ENCODE assay signal across 19 mouse cellular contexts in the genomic region with DNA sequence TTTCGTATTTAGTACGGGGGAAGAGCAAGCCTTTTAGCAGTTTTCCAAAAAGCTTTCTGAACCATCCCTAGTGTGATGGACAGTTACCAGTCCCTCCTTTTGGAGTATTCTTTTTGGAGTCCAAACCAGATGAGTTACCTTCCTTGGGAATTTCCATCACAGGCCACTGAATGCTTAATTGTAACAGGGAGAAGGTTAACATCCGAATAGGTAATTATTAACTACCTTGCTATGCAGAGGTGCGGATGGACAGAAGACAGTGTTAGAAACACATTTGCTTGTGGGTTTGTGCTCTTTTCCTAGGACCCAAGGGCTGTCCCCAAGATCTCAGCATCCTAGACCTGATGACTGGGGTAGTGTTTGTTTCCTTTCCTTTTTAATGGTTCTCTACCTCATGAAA.
DNase-seq lines count a peak whose midpoint lies in the region; ATAC-seq lines count a peak whose summit lies in the region.
"Had no signal": no experiment of that assay in that cellular context is flagged by ENCODE, and none has a peak within 500 bp of the region (broad histone marks: within the 10 kb centered on the region; RNA-seq: fewer than 3 reads in every experiment).

No protein-coding gene starts in this region.

- H3K27ac ChIP-seq in kidney, embryonic 14.5 days (ENCODE audit: low read depth, low read length), result peak overlapping the region; percentile 30; the same call in 1 of the 2 replicates
- peak overlapping the region; percentile 48 for H3K27ac ChIP-seq in kidney, embryonic 15.5 days
- H3K27ac ChIP-seq in forebrain, embryonic 11.5 days (ENCODE audit: low read depth, low read length), result no peak overlapping the region
- H3K27ac ChIP-seq: embryonic facial prominence, embryonic 13.5 days; forebrain, embryonic 13.5 days; gastrocnemius, adult 2 months; heart, embryonic 13.5 days; hindbrain, embryonic 12.5 days had no signal

- H3K9me3 ChIP-seq in kidney, embryonic 14.5 days (ENCODE audit: control insufficient read depth, low read length), result no peaks in the 10 kb centered on the region
- no peaks in the 10 kb centered on the region for H3K9me3 ChIP-seq in kidney, embryonic 15.5 days (replicated peaks)
- no peaks in the 10 kb centered on the region for H3K9me3 ChIP-seq in forebrain, embryonic 11.5 days (ENCODE audit: control insufficient read depth, low read length)
- H3K9me3 ChIP-seq: embryonic facial prominence, embryonic 13.5 days; forebrain, embryonic 13.5 days; heart, embryonic 13.5 days; hindbrain, embryonic 12.5 days had no signal

- no peak overlapping the region for H3K9ac ChIP-seq in kidney, embryonic 14.5 days (ENCODE audit: low read depth, low read length)
- no peak overlapping the region for H3K9ac ChIP-seq in kidney, embryonic 15.5 days
- no peak overlapping the region for H3K9ac ChIP-seq in forebrain, embryonic 11.5 days (ENCODE audit: low read length)
- H3K9ac ChIP-seq: embryonic facial prominence, embryonic 13.5 days; forebrain, embryonic 13.5 days; forebrain, postnatal 0 days; heart, embryonic 13.5 days; hindbrain, embryonic 12.5 days had no signal

- no peak for ATAC-seq in kidney, embryonic 14.5 days (ENCODE audit: low FRiP score, low TSS enrichment)
- ATAC-seq in kidney, embryonic 15.5 days (replicated peaks; ENCODE audit: low FRiP score), result 0 out of 2 replicates have a peak, but pooled peaks have one; percentile 6
- no peak for ATAC-seq in forebrain, embryonic 11.5 days (replicated peaks; ENCODE audit: low FRiP score)
- ATAC-seq: forebrain, embryonic 13.5 days; forebrain, postnatal 0 days had no signal

- H3K36me3 ChIP-seq in kidney, embryonic 14.5 days (ENCODE audit: control insufficient read depth, insufficient read depth, low read length), result no peaks in the 10 kb centered on the region
- no peaks in the 10 kb centered on the region for H3K36me3 ChIP-seq in kidney, embryonic 15.5 days
- no peaks in the 10 kb centered on the region for H3K36me3 ChIP-seq in forebrain, embryonic 11.5 days (ENCODE audit: control insufficient read depth, insufficient read depth, low read length)
- H3K36me3 ChIP-seq: embryonic facial prominence, embryonic 13.5 days; heart, embryonic 13.5 days had no signal

- DNase-seq in kidney, adult 8-10 months, result peak; percentile 19 to 67
- DNase-seq in kidney, adult 18-20 months, result no peak
- DNase-seq in yolk sac, embryonic 10.5 days (ENCODE audit: low spot score), result peak; percentile 52
- DNase-seq in forebrain, embryonic 11.5 days (ENCODE audit: low spot score), result no peak
- DNase-seq: adrenal gland, adult 2 months; adrenal gland, postnatal 25 days; cerebellum, adult 18-20 months; cerebellum, adult 9-11 months; cerebellum, postnatal 36 days; forebrain, postnatal 0 days; gastrocnemius, adult 2 months; gastrocnemius, postnatal 25 days; heart, postnatal 4 days had no signal

- WGBS in kidney, embryonic 14.5 days, result 83% methylated on average over 4 of the region's 4 CpGs
- WGBS in kidney, embryonic 15.5 days, result 68% methylated on average over 4 of the region's 4 CpGs
- WGBS in forebrain, embryonic 11.5 days, result 92% methylated on average over 4 of the region's 4 CpGs

- H3K27me3 ChIP-seq in kidney, embryonic 14.5 days (ENCODE audit: control insufficient read depth, insufficient read depth, low read length), result no peaks in the 10 kb centered on the region
- H3K27me3 ChIP-seq in kidney, embryonic 15.5 days, result no peaks in the 10 kb centered on the region
- H3K27me3 ChIP-seq in forebrain, embryonic 11.5 days (ENCODE audit: control insufficient read depth, insufficient read depth, low read length), result no peaks in the 10 kb centered on the region
- H3K27me3 ChIP-seq: embryonic facial prominence, embryonic 13.5 days; forebrain, embryonic 13.5 days; heart, embryonic 13.5 days; hindbrain, embryonic 12.5 days had no signal

- no peak overlapping the region for H3K4me3 ChIP-seq in kidney, embryonic 14.5 days (ENCODE audit: low read length)
- H3K4me3 ChIP-seq in kidney, embryonic 15.5 days (replicated peaks), result no peak overlapping the region
- no peak overlapping the region for H3K4me3 ChIP-seq in forebrain, embryonic 11.5 days (ENCODE audit: low read depth, low read length)
- H3K4me3 ChIP-seq: embryonic facial prominence, embryonic 13.5 days; forebrain, embryonic 13.5 days; gastrocnemius, adult 2 months; heart, embryonic 13.5 days; hindbrain, embryonic 12.5 days had no signal

- H3K4me2 ChIP-seq in kidney, embryonic 14.5 days (replicated peaks; ENCODE audit: low read depth, low read length), result no peak overlapping the region
- H3K4me2 ChIP-seq in kidney, embryonic 15.5 days, result no peak overlapping the region
- no peak overlapping the region for H3K4me2 ChIP-seq in forebrain, embryonic 11.5 days (ENCODE audit: low read depth, low read length, severe bottlenecking)
- H3K4me2 ChIP-seq: embryonic facial prominence, embryonic 13.5 days; forebrain, embryonic 13.5 days; heart, embryonic 13.5 days; hindbrain, embryonic 12.5 days had no signal

- peaks cover 9% of the 10 kb centered on the region; the same call in 1 of the 2 replicates for H3K4me1 ChIP-seq in kidney, embryonic 14.5 days (ENCODE audit: control insufficient read depth, insufficient read depth, low read length)
- peaks cover 36% of the 10 kb centered on the region for H3K4me1 ChIP-seq in kidney, embryonic 15.5 days
- no peaks in the 10 kb centered on the region for H3K4me1 ChIP-seq in forebrain, embryonic 11.5 days (replicated peaks; ENCODE audit: control insufficient read depth, insufficient read depth, low read length)
- H3K4me1 ChIP-seq: embryonic facial prominence, embryonic 13.5 days had no signal

Comparison
In these comparisons a context has a peak if more than half of its experiments do, and no peak if none do; other contexts are left out.
1. DNase-seq: peak in kidney, adult 8-10 months (2 of 2) and yolk sac, embryonic 10.5 days (single experiment); none in kidney, adult 18-20 months (single experiment) and forebrain, embryonic 11.5 days (single experiment).